21 mouse cellular contexts compared by ENCODE assay signal in the genomic region with DNA sequence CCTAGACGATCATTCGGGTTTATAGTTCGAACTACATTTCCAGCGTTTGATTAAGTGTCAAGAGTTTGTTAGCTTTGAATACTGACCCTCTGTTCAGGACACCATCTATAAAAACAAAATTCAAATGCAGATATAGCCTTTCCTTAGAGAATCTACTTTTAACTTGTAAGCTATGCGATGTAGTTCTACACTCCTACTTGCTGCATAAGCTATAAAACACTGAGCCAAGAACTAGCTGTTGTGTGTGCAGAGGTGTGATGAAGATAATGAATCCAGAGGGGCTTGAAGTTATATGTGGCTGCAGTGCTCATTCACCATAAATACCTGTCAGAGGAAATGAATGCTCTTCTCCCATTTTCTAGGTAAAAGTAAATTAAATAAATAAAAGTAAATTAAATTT.
A peak's percentile ranks its signal among the peaks of the same experiment; 100 is the strongest.
DNase-seq lines count a peak whose midpoint lies in the region; ATAC-seq and TF ChIP-seq lines count a peak whose summit lies in the region.
"Had no signal": no experiment of that assay in that cellular context is flagged by ENCODE, and none has a peak within 500 bp of the region (broad histone marks: within the 10 kb centered on the region; RNA-seq: fewer than 3 reads in every experiment).

No protein-coding gene starts in this region.

- H3K27me3 ChIP-seq in limb, embryonic 13.5 days, result peaks cover 6% of the 10 kb centered on the region; the same call in 1 of the 2 replicates
- H3K27me3 ChIP-seq in limb, embryonic 10.5 days (ENCODE audit: low read depth, poor library complexity, severe bottlenecking), result peaks cover 76% of the 10 kb centered on the region
- no peaks in the 10 kb centered on the region; the same call in 1 of the 2 replicates for H3K27me3 ChIP-seq in limb, embryonic 14.5 days (ENCODE audit: control insufficient read depth, insufficient read depth, low read length)
- H3K27me3 ChIP-seq: CH12.LX had no signal

- no peak for DNase-seq in frontal cortex, postnatal 10 days (ENCODE audit: low spot score in 2 of 2)
- no peak for DNase-seq in limb, embryonic 10.5 days (ENCODE audit: low spot score)
- peak; percentile 6 for DNase-seq in limb, embryonic 14.5 days (ENCODE audit: low spot score)
- no peak for DNase-seq in cerebellum, adult 9-10 months
- DNase-seq: adrenal gland, adult 2 months; adrenal gland, adult 8-10 months; adrenal gland, postnatal 10 days; adrenal gland, postnatal 14 days; adrenal gland, postnatal 25 days; adrenal gland, postnatal 36 days; B cell, adult 2 months; cerebellum, adult 11 months; cerebellum, adult 11-12 months; cerebellum, adult 18-20 months had no signal

- no peaks in the 10 kb centered on the region for H3K4me1 ChIP-seq in limb, embryonic 13.5 days
- H3K4me1 ChIP-seq in limb, embryonic 10.5 days, result no peaks in the 10 kb centered on the region
- H3K4me1 ChIP-seq in limb, embryonic 14.5 days (ENCODE audit: control insufficient read depth, insufficient read depth, low read length), result no peaks in the 10 kb centered on the region

- H3K9me3 ChIP-seq in limb, embryonic 13.5 days, result no peaks in the 10 kb centered on the region
- H3K9me3 ChIP-seq in limb, embryonic 10.5 days (replicated peaks), result no peaks in the 10 kb centered on the region
- H3K9me3 ChIP-seq in limb, embryonic 14.5 days (ENCODE audit: control insufficient read depth, low read length), result no peaks in the 10 kb centered on the region
- H3K9me3 ChIP-seq: G1E had no signal

- 76% methylated on average over 5 of the region's 5 CpGs for WGBS in limb, embryonic 13.5 days
- 86% methylated on average over 5 of the region's 5 CpGs for WGBS in limb, embryonic 10.5 days
- WGBS in limb, embryonic 14.5 days, result 65% methylated on average over 5 of the region's 5 CpGs

- H3K4me3 ChIP-seq in limb, embryonic 13.5 days, result no peak overlapping the region
- H3K4me3 ChIP-seq in limb, embryonic 10.5 days, result no peak overlapping the region
- H3K4me3 ChIP-seq in limb, embryonic 14.5 days (replicated peaks; ENCODE audit: low read length), result no peak overlapping the region

- no peak overlapping the region for H3K4me2 ChIP-seq in limb, embryonic 13.5 days (replicated peaks)
- H3K4me2 ChIP-seq in limb, embryonic 14.5 days (replicated peaks; ENCODE audit: low read depth, low read length, severe bottlenecking), result no peak overlapping the region

- H3K36me3 ChIP-seq in limb, embryonic 13.5 days, result no peaks in the 10 kb centered on the region
- H3K36me3 ChIP-seq in limb, embryonic 10.5 days, result no peaks in the 10 kb centered on the region
- no peaks in the 10 kb centered on the region for H3K36me3 ChIP-seq in limb, embryonic 14.5 days (ENCODE audit: control insufficient read depth, insufficient read depth, low read length)
- H3K36me3 ChIP-seq: G1E had no signal

- H3K9ac ChIP-seq in limb, embryonic 13.5 days, result no peak overlapping the region
- H3K9ac ChIP-seq in limb, embryonic 14.5 days (ENCODE audit: low read depth, low read length, severe bottlenecking), result no peak overlapping the region

- H3K27ac ChIP-seq in limb, embryonic 13.5 days, result no peak overlapping the region
- H3K27ac ChIP-seq in limb, embryonic 10.5 days, result no peak overlapping the region
- H3K27ac ChIP-seq in limb, embryonic 14.5 days (replicated peaks; ENCODE audit: low read depth, low read length), result no peak overlapping the region

- peak; percentile 64; the same call in 1 of the 2 replicates for ATAC-seq in frontal cortex, adult (ENCODE audit: low TSS enrichment)
- ATAC-seq in limb, embryonic 13.5 days (ENCODE audit: low FRiP score, low read depth), result peak; percentile 64; the same call in 1 of the 2 replicates
- peak; percentile 60; the same call in 1 of the 2 replicates for ATAC-seq in limb, embryonic 14.5 days (ENCODE audit: low FRiP score, low read depth)
- ATAC-seq: activated CD4-positive, CD25-positive, alpha-beta regulatory T cell, adult 4 months; CD4-positive, CD25-positive, alpha-beta regulatory T cell, adult 4 months; Patski had no signal

- no peak for TF ChIP-seq POLR2A in limb, embryonic 14.5 days (IDR thresholded peaks at IDR 0.05; ENCODE audit: borderline replicate concordance, extremely low read depth, insufficient read depth, insufficient read length)
